ENCODE assay signal across 8 mouse cellular contexts in genomic region chr4:135273307-135273682, GRCm38 (mm10). TPM values are rescaled to one million over a fixed set of nuclear protein-coding genes. Genes with fewer than 3 reads are reported as not detected.
DNase-seq lines count a peak whose midpoint lies in the region; ATAC-seq and TF ChIP-seq lines count a peak whose summit lies in the region.

No protein-coding gene starts in this region.

- H3K4me1 ChIP-seq in heart, embryonic 12.5 days (replicated peaks) = peaks cover 46% of the 10 kb centered on the region
- H3K4me1 ChIP-seq in embryonic facial prominence, embryonic 11.5 days (ENCODE audit: control insufficient read depth, insufficient read depth, low read length) = peaks cover 3% of the 10 kb centered on the region
- H3K4me1 ChIP-seq in lung, adult 2 months (ENCODE audit: control insufficient read depth, insufficient read depth, low read length) = peaks cover 17% of the 10 kb centered on the region
- H3K4me1 ChIP-seq in stomach, embryonic 16.5 days (ENCODE audit: control insufficient read depth, insufficient read depth, low read length) = peaks cover 23% of the 10 kb centered on the region

- peak overlapping the region; percentile 97 for H3K4me3 ChIP-seq in heart, embryonic 12.5 days
- H3K4me3 ChIP-seq in embryonic facial prominence, embryonic 11.5 days (ENCODE audit: low read depth, low read length) = peak overlapping the region; percentile 91
- peak overlapping the region; percentile 57 for H3K4me3 ChIP-seq in lung, adult 2 months (replicated peaks; ENCODE audit: extremely low read depth, low read depth, low read length)
- H3K4me3 ChIP-seq in stomach, embryonic 16.5 days (replicated peaks; ENCODE audit: low read length) = peak overlapping the region; percentile 50

- H3K9ac ChIP-seq in heart, embryonic 12.5 days = peak overlapping the region; percentile 77
- H3K9ac ChIP-seq in embryonic facial prominence, embryonic 11.5 days (replicated peaks; ENCODE audit: low read length) = peak overlapping the region; percentile 46
- peak overlapping the region; percentile 68 for H3K9ac ChIP-seq in stomach, embryonic 16.5 days (ENCODE audit: low read length)

- H3K4me2 ChIP-seq in heart, embryonic 12.5 days = peak overlapping the region; percentile 76
- H3K4me2 ChIP-seq in embryonic facial prominence, embryonic 11.5 days (ENCODE audit: low read depth, low read length) = peak overlapping the region; percentile 61
- H3K4me2 ChIP-seq in stomach, embryonic 16.5 days (ENCODE audit: low read depth, low read length) = peak overlapping the region; percentile 82

- ATAC-seq in heart, embryonic 12.5 days (ENCODE audit: insufficient number of reproducible peaks, low FRiP score) = no peak
- no peak for ATAC-seq in embryonic facial prominence, embryonic 11.5 days (replicated peaks; ENCODE audit: insufficient number of reproducible peaks, low FRiP score, low TSS enrichment, low read depth)
- ATAC-seq in stomach, embryonic 16.5 days (ENCODE audit: insufficient read depth, low FRiP score) = no peak
- ATAC-seq in erythroid progenitor cell, adult 5-6 weeks (replicated peaks; ENCODE audit: low FRiP score, poor library complexity, severe bottlenecking) = no peak

- H3K9me3 ChIP-seq in heart, embryonic 12.5 days (replicated peaks) = no peaks in the 10 kb centered on the region
- H3K9me3 ChIP-seq in embryonic facial prominence, embryonic 11.5 days (replicated peaks; ENCODE audit: control insufficient read depth, low read length) = no peaks in the 10 kb centered on the region
- no peaks in the 10 kb centered on the region for H3K9me3 ChIP-seq in stomach, embryonic 16.5 days (replicated peaks; ENCODE audit: control insufficient read depth, low read length)

- no peak for DNase-seq in heart, adult 18-20 months
- no peak for DNase-seq in embryonic facial prominence, embryonic 11.5 days (ENCODE audit: low spot score)
- DNase-seq in kidney, adult 11 months = peak; percentile 83
- peak; percentile 69 for DNase-seq in lung, adult 2 months
- no peak for DNase-seq in spleen, adult 12 weeks (ENCODE audit: low spot score)

- TF ChIP-seq POLR2A in lung, adult 2 months (IDR thresholded peaks at IDR 0.05; ENCODE audit: borderline replicate concordance, extremely low read depth, low read depth, low read length) = no peak

- H3K27ac ChIP-seq in heart, embryonic 12.5 days (ENCODE audit: poor library complexity, severe bottlenecking) = peak overlapping the region; percentile 75
- no peak overlapping the region for H3K27ac ChIP-seq in embryonic facial prominence, embryonic 11.5 days (replicated peaks; ENCODE audit: low read depth, low read length)
- peak overlapping the region; percentile 72 for H3K27ac ChIP-seq in stomach, embryonic 16.5 days (ENCODE audit: low read length)

- TF ChIP-seq CTCF in lung, adult 2 months (IDR thresholded peaks at IDR 0.05; ENCODE audit: insufficient read depth, low read length) = no peak

- peaks cover 6% of the 10 kb centered on the region; the same call in 1 of the 2 replicates for H3K36me3 ChIP-seq in heart, embryonic 12.5 days
- H3K36me3 ChIP-seq in embryonic facial prominence, embryonic 11.5 days (replicated peaks; ENCODE audit: control insufficient read depth, insufficient read depth, low read depth, low read length) = no peaks in the 10 kb centered on the region
- no peaks in the 10 kb centered on the region for H3K36me3 ChIP-seq in stomach, embryonic 16.5 days (ENCODE audit: control insufficient read depth, insufficient read depth, low read length)

- H3K27me3 ChIP-seq in heart, embryonic 12.5 days (replicated peaks) = no peaks in the 10 kb centered on the region
- no peaks in the 10 kb centered on the region for H3K27me3 ChIP-seq in embryonic facial prominence, embryonic 11.5 days (ENCODE audit: control insufficient read depth, insufficient read depth, low read length)
- H3K27me3 ChIP-seq in stomach, embryonic 16.5 days (ENCODE audit: control insufficient read depth, insufficient read depth, low read length) = no peaks in the 10 kb centered on the region

- 3% methylated on average over 17 of the region's 17 CpGs for WGBS in heart, embryonic 12.5 days
- 2% methylated on average over 17 of the region's 17 CpGs for WGBS in embryonic facial prominence, embryonic 11.5 days
- 9% methylated on average over 17 of the region's 17 CpGs for WGBS in lung, adult 2 months
- 7% methylated on average over 17 of the region's 17 CpGs for WGBS in stomach, embryonic 16.5 days

RNA-seq across cellular contexts. Expression of gene Clic4, which starts 0.7 kb away (rescaled TPM):
- 291 and 300 TPM in 2 replicates for polyA plus RNA-seq in heart, embryonic 12.5 days (2016; fragmentation: Nextera tagmentation; extraction: Ambion mirVana)
- total RNA-seq in heart, adult 18-20 months (2021) = 100 to 1,000 TPM; 253 to 258 TPM
- 148 and 156 TPM in 2 replicates for polyA plus RNA-seq in embryonic facial prominence, embryonic 11.5 days (2014; fragmentation: Nextera tagmentation; extraction: Ambion mirVana)
- 190 and 227 TPM in 2 replicates for polyA plus RNA-seq in lung, adult 2 months (2012; rRNA removed)
- 136 and 141 TPM in 2 replicates for polyA plus RNA-seq in stomach, embryonic 16.5 days (2015; fragmentation: Nextera tagmentation; extraction: Ambion mirVana)
- total RNA-seq in erythroid progenitor cell, adult 5-6 weeks (2015; ENCODE audit: low replicate concordance) = 121 and 125 TPM in 2 replicates
- total RNA-seq in erythroid progenitor cell, adult 5-6 weeks (2017; ENCODE audit: low replicate concordance) = 139 and 144 TPM in 2 replicates

Comparison
In these comparisons a context has a peak if more than half of its experiments do, and no peak if none do; other contexts are left out.
1. DNase-seq: peak in kidney, adult 11 months (single experiment) and lung, adult 2 months (single experiment); none in heart, adult 18-20 months (0 of 2), embryonic facial prominence, embryonic 11.5 days (single experiment) and spleen, adult 12 weeks (single experiment).
2. Peak in every context shown above with its lines, with median percentiles within 50 percentile points of each other: H3K4me2 ChIP-seq, H3K4me3 ChIP-seq and H3K9ac ChIP-seq.